Mouse (Mus musculus) midbrain, embryonic 15.5 days (tissue): ENCODE data around the gene Slc5a6. TPM values are rescaled to one million over a fixed set of nuclear protein-coding genes. Genes with fewer than 3 reads are reported as not detected.

Experiments used
- ATAC-seq: fragments of 200-750 bp; cut with Nextera tagmentation; replicated peaks from 2 replicates; pipeline ENCODE4 v1.8.0; 2017; ENCODE audit warnings: moderate TSS enrichment
- H3K27ac ChIP-seq: fragments of 300-500 bp; sonication (generic); 2 replicates; pipeline ENCODE4 v1.5.1; 2015; ENCODE audit warnings: mild to moderate bottlenecking, inconsistent platforms
- H3K27me3 ChIP-seq: fragments of 300-500 bp; sonication (generic); replicated peaks from 2 replicates; pipeline ENCODE4 v1.6.1; 2015; ENCODE audit warnings: inconsistent platforms
- H3K36me3 ChIP-seq: fragments of 300-500 bp; sonication (generic); replicated peaks from 2 replicates; pipeline ENCODE4 v1.6.1; 2015; ENCODE audit warnings: inconsistent platforms
- H3K4me1 ChIP-seq: fragments of 300-500 bp; sonication (generic); 2 replicates; pipeline ENCODE4 v1.6.1; 2015; ENCODE audit warnings: inconsistent platforms
- H3K4me2 ChIP-seq: fragments of 300-500 bp; sonication (generic); 2 replicates; pipeline ENCODE4 v1.6.1; 2015; ENCODE audit warnings: inconsistent platforms, mild to moderate bottlenecking, moderate library complexity
- H3K4me3 ChIP-seq: fragments of 300-500 bp; sonication (generic); 2 replicates; pipeline ENCODE4 v1.5.1; 2015; ENCODE audit warnings: mild to moderate bottlenecking, inconsistent platforms
- H3K9ac ChIP-seq: fragments of 300-500 bp; sonication (generic); 2 replicates; pipeline ENCODE4 v1.6.1; 2015; ENCODE audit warnings: mild to moderate bottlenecking, inconsistent platforms
- H3K9me3 ChIP-seq: fragments of 300-500 bp; sonication (generic); 2 replicates; pipeline ENCODE4 v1.6.1; 2016; ENCODE audit warnings: inconsistent platforms
- WGBS: fragments of 180-500 bp; shearing (Covaris S2); methylation state at CpG from one replicate; pipeline ENCODE4 v1.1.7; 2015; ENCODE audit warnings: mixed read lengths; 5-methylcytosine and 5-hydroxymethylcytosine counted together
- polyA plus RNA-seq: library from polyadenylated mRNA; unstranded; fragments of >200 nt; fragmentation: Nextera tagmentation; extraction: Ambion mirVana; gene quantifications from 2 replicates; pipeline ENCODE4 v1.2.1, GENCODE M21; 2015

Slc5a6 gene
- polyA plus RNA-seq, 1 experiment from 2014 or later, result 29.1 TPM

GRCm38 (mm10) chr5:31082935-31083625, 34.4 kb upstream of the Slc5a6 start:
- 28% methylated on average over 12 of the region's 12 CpGs for WGBS
- Histone ChIP-seq H3K4me1 (peaks cover 16% of the 10 kb centered on the region), H3K4me3 (no peak overlapping the region), H3K36me3 (peaks cover 2% of the 10 kb centered on the region; the same call in 1 of the 2 replicates), H3K27me3 (no peaks in the 10 kb centered on the region), H3K9ac (no peak overlapping the region), H3K9me3 (no peaks in the 10 kb centered on the region), H3K4me2 (no peak overlapping the region), H3K27ac (0 out of 2 replicates have a peak overlapping the region, but pooled peaks have one; percentile 53)
- 0 out of 2 replicates have a peak, but pooled peaks have one; percentile 37 for ATAC-seq

DNA sequence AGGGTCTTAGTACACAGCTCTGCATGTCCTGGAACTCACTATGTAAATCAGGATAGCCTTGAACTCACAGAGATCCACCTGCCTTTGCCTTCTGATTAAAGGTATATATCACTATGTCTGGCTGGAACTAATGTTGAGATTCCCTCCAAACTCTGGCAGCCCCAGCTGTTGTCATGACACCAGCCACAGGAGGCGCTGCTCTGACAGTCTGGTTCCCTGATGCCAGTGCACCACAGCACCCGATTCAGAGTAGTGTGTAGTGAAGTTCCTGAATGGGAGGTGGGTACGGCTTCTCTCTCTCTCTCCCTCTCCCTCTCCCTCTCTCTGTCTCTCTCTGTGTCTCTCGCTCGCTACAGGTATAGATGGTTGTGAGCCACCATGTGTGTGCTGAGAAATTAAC, 33.6 kb upstream of the Slc5a6 start:
- no peak for ATAC-seq
- peaks cover 6% of the 10 kb centered on the region; the same call in 1 of the 2 replicates for H3K36me3 ChIP-seq
- no peaks in the 10 kb centered on the region for H3K9me3 ChIP-seq
- 15% methylated on average over 5 of the region's 5 CpGs for WGBS
- H3K4me1 ChIP-seq, result peaks cover 16% of the 10 kb centered on the region
- no peak overlapping the region for H3K4me3 ChIP-seq
- no peaks in the 10 kb centered on the region for H3K27me3 ChIP-seq
- H3K9ac ChIP-seq, result no peak overlapping the region
- 0 out of 2 replicates have a peak overlapping the region, but pooled peaks have one; percentile 53 for H3K27ac ChIP-seq
- no peak overlapping the region for H3K4me2 ChIP-seq

- no peak overlapping the region for H3K4me2 ChIP-seq
- no peak overlapping the region for H3K27ac ChIP-seq
- H3K27me3 ChIP-seq, result no peaks in the 10 kb centered on the region
- WGBS, result 77% methylated on average over 3 of the region's 3 CpGs
- no peak overlapping the region for H3K4me3 ChIP-seq
- no peak for ATAC-seq
- H3K9ac ChIP-seq, result no peak overlapping the region
- H3K36me3 ChIP-seq, result peaks cover 7% of the 10 kb centered on the region; the same call in 1 of the 2 replicates
- H3K9me3 ChIP-seq, result no peaks in the 10 kb centered on the region
- H3K4me1 ChIP-seq, result peaks cover 12% of the 10 kb centered on the region
Measured at GRCm38 (mm10) chr5:31081386-31081785, 32.7 kb upstream of the Slc5a6 start.

- 65% methylated on average over 3 of the region's 3 CpGs for WGBS
- H3K4me1 ChIP-seq, result peaks cover 12% of the 10 kb centered on the region
Measured at GRCm38 (mm10) chr5:31080795-31081164, 32.1 kb upstream of the Slc5a6 start.

DNA sequence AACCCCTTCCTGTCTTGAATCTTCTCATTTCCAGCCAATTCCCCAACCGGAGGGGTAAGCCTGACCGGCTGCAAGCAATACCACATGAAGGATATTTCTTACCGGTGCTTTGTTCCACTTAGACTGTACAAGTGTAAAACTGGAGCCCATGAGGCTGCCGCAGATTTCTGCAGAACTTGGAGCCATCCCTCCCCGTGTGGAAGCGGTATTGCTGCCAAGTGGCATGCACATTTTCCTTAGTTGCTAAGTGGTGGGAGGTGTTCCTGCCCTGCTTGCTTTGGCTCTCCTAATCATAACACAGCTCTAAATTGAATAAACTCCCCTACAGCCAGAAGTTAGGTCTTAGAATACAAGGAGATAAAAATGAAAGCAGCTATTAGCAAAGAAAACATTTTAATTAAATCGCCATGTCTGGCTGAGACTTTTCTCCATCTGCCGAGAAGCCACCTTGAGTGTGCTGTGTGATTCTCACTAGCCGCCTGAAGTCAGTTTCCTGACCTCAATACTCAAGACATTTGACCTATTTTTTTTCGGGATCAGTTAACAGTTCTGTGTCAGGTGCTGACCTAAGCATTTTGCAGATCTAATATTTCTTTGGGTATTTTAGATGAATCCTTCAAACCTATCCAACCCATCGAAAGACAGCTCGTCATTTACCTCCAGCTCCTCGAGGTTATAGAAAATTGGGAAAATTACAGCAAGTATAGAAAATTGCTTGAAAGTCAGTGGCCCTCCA, 31.5 kb upstream of the Slc5a6 start:
- ATAC-seq, result no peak
- 85% methylated on average over 13 of the region's 13 CpGs for WGBS
- no peak overlapping the region for H3K27ac ChIP-seq

More at GRCm38 (mm10) chr5:31080795-31081164, 32.1 kb upstream of the Slc5a6 start:
- Histone ChIP-seq H3K4me3 (no peak overlapping the region), H3K4me2 (no peak overlapping the region), H3K9ac (no peak overlapping the region), H3K36me3 (peaks cover 11% of the 10 kb centered on the region; the same call in 1 of the 2 replicates), H3K9me3 (no peaks in the 10 kb centered on the region), H3K27ac (no peak overlapping the region), H3K27me3 (no peaks in the 10 kb centered on the region)
- no peak for ATAC-seq

DNA sequence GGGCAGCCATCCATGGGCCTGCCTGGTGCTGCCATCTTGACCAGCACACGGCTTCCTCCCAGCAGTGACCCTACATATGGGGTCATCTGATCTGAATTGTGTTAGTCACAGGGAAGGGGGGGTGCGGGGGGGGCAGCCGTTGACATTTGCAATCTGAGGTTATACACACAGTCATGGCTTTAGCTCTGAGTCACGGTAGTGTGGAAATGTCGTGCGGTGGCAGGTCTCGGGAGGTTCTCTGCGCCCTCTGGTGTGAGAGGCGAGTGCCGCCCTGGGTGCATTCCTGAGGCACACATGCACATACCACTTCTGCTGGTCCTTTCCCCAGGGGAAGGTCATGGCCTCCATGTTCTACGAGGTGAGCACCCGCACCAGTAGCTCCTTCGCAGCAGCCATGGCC, 27.6 kb upstream of the Slc5a6 start:
- Histone ChIP-seq H3K4me2 (no peak overlapping the region), H3K9me3 (no peaks in the 10 kb centered on the region), H3K27ac (no peak overlapping the region), H3K4me1 (no peaks in the 10 kb centered on the region), H3K36me3 (peaks cover 32% of the 10 kb centered on the region), H3K4me3 (no peak overlapping the region), H3K27me3 (no peaks in the 10 kb centered on the region), H3K9ac (no peak overlapping the region)
- 92% methylated on average over 13 of the region's 13 CpGs for WGBS
- no peak for ATAC-seq

More for the DNA sequence above, 31.5 kb upstream of the Slc5a6 start:
- Histone ChIP-seq H3K36me3 (peaks cover 11% of the 10 kb centered on the region; the same call in 1 of the 2 replicates), H3K9ac (no peak overlapping the region), H3K27me3 (no peaks in the 10 kb centered on the region), H3K4me2 (no peak overlapping the region), H3K4me1 (peaks cover 12% of the 10 kb centered on the region), H3K4me3 (no peak overlapping the region), H3K9me3 (no peaks in the 10 kb centered on the region)

- H3K27me3 ChIP-seq, result no peaks in the 10 kb centered on the region
- H3K4me3 ChIP-seq, result no peak overlapping the region
- ATAC-seq, result no peak
- H3K27ac ChIP-seq, result no peak overlapping the region
- 92% methylated on average over 12 of the region's 12 CpGs for WGBS
- H3K36me3 ChIP-seq, result peaks cover 44% of the 10 kb centered on the region
- no peak overlapping the region for H3K9ac ChIP-seq
- no peaks in the 10 kb centered on the region for H3K4me1 ChIP-seq
- H3K9me3 ChIP-seq, result no peaks in the 10 kb centered on the region
- no peak overlapping the region for H3K4me2 ChIP-seq
Measured at GRCm38 (mm10) chr5:31073176-31073575, 24.5 kb upstream of the Slc5a6 start.

GRCm38 (mm10) chr5:31071821-31072220, 23.1 kb upstream of the Slc5a6 start:
- Histone ChIP-seq H3K4me2 (no peak overlapping the region), H3K36me3 (peaks cover 52% of the 10 kb centered on the region), H3K9ac (no peak overlapping the region), H3K27ac (no peak overlapping the region), H3K4me1 (no peaks in the 10 kb centered on the region), H3K9me3 (no peaks in the 10 kb centered on the region), H3K27me3 (no peaks in the 10 kb centered on the region), H3K4me3 (no peak overlapping the region)
- WGBS, result 95% methylated on average over 11 of the region's 11 CpGs
- no peak for ATAC-seq

- Histone ChIP-seq H3K9ac (no peak overlapping the region), H3K4me1 (no peaks in the 10 kb centered on the region), H3K27ac (no peak overlapping the region), H3K4me3 (no peak overlapping the region), H3K36me3 (peaks cover 53% of the 10 kb centered on the region), H3K9me3 (no peaks in the 10 kb centered on the region), H3K27me3 (no peaks in the 10 kb centered on the region), H3K4me2 (no peak overlapping the region)
- ATAC-seq, result no peak
- WGBS, result 91% methylated on average over 2 of the region's 2 CpGs
Measured at GRCm38 (mm10) chr5:31071059-31071458, 22.3 kb upstream of the Slc5a6 start.

DNA sequence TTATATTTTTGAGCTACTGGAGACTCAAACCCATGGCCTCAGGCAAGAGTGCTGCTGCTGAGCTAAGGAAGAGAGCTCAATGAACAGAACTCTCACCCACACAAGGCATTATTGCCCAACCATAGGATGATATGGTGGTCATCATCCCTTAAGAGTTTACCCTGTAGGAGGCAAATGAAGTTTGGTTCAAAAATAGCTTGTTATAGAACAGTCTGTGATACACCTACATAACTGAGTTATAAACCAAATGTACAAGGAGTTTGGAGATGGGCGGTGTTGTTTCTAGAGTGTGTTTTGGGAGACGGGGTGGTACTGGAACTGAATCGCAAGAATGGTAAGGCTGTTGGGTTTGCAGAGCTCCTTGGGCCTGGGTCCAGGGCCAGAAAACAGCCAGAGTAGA, 21.1 kb upstream of the Slc5a6 start:
- H3K4me2 ChIP-seq, result no peak overlapping the region
- H3K9ac ChIP-seq, result no peak overlapping the region
- H3K27ac ChIP-seq, result no peak overlapping the region
- no peak for ATAC-seq
- 98% methylated on average over 3 of the region's 3 CpGs for WGBS
- no peaks in the 10 kb centered on the region for H3K9me3 ChIP-seq
- H3K4me3 ChIP-seq, result no peak overlapping the region
- no peaks in the 10 kb centered on the region for H3K27me3 ChIP-seq
- H3K36me3 ChIP-seq, result peaks cover 48% of the 10 kb centered on the region
- no peaks in the 10 kb centered on the region for H3K4me1 ChIP-seq

- peaks cover 12% of the 10 kb centered on the region; the same call in 1 of the 2 replicates for H3K36me3 ChIP-seq
- H3K27me3 ChIP-seq, result no peaks in the 10 kb centered on the region
- no peak; the same call in none of the 2 replicates for ATAC-seq
- H3K4me3 ChIP-seq, result peak overlapping the region; percentile 76
- peak overlapping the region; percentile 70 for H3K9ac ChIP-seq
- no peak overlapping the region for H3K27ac ChIP-seq
- WGBS, result 20% methylated on average over 19 of the region's 19 CpGs
- H3K4me2 ChIP-seq, result peak overlapping the region; percentile 97
- H3K4me1 ChIP-seq, result peaks cover 20% of the 10 kb centered on the region
- no peaks in the 10 kb centered on the region for H3K9me3 ChIP-seq
Measured at GRCm38 (mm10) chr5:31055216-31056140, 6.8 kb upstream of the Slc5a6 start.
